Mouse (Mus musculus): ENCODE measurements around the gene Ssx9.
"Not testable (repeated sequence)": the region's sequence is repeated elsewhere in the genome, so short reads cannot be mapped to it uniquely, and the experiment has no call there.

Gene Ssx9

DNA sequence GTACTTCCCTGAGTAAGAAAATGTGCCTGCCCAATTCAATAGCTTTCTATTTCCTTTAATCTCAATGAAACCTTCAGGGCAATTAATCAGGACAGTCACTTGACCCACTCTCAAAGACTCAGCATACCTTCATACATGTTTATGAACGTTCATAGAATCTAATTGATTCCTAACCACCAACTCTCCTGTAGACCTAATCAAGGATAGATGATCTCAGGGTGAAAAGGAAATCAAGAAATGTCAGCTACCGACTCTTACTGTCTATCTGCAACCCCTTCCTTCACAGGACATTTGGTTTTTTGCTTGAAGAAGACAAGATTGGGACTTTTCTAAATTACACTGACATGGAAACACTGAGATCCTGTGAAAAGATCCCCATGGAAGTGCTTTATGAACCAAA, at the start of gene Ssx9:
Gene Ssx9 (plus strand): TSS at position 301 of the 400 bp plus-strand sequence.
- not testable (repeated sequence) for DNase-seq

GRCm38 (mm10) chrX:8732907-8733306, 15.3 kb upstream of the Ssx9 start:
- peak; percentile 44 for DNase-seq

DNA sequence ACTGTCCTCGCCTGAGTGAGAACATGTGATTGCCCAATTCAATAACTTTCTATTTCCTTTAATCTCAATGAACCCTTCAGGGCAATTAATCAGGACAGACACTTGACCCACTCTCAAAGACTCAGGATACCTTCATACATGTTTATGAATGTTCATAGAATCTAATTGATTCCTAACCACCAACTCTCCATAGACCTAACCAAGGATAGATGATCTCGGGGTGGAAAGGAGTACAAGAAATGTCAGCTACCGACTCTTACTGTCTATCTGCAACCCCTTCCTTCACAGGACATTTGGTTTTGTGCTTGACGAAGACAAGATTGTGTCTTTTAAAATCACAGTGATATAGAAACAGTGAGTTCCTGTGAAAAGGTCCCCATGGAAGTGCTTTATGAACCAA, 55.2 kb downstream of the Ssx9 start, which contains the start of gene Ssxb5:
Gene Ssxb5 (plus strand): TSS at position 301 of the 400 bp plus-strand sequence.
- not testable (repeated sequence) for DNase-seq
